Mouse (Mus musculus): ENCODE measurements around the gene Parp1.

- TF ChIP-seq POLR2A (IDR thresholded peaks at IDR 0.05; ENCODE audit: control insufficient read depth, low read depth, low read length) (no peak), CTCF (IDR thresholded peaks at IDR 0.05; ENCODE audit: control insufficient read depth, insufficient read depth, insufficient replicate concordance, low read depth, low read length) (no peak)
These were observed 20.7 kb upstream of the Parp1 start for GRCm38 (mm10) chr1:180547751-180548669.
